Mouse (Mus musculus): ENCODE measurements around the gene Lyrm2. TPM values are rescaled to one million over a fixed set of nuclear protein-coding genes. Genes with fewer than 3 reads are reported as not detected.

Lyrm2 gene
- polyA plus RNA-seq, 1 experiment from 2014 or later = 120 TPM

DNA sequence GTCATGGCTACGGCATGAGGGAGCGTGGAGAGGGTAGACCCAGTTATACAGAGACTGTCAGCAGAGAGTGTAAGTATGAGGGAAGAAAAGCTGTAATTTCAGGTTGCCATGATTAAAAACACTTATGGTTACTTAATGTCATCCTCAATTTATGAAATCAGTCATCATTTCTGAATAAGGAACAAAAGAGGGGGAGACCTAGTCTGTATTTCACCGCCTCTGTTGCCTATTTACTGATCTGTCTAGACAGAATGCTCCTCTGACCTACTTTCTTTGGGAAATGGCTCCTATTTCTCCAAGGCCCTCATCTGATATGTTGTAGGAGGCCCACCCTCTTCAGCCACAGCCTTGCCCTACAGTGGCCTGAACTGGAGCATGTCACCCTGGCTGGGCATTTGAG, 20.6 kb downstream of the Lyrm2 start:
- Histone ChIP-seq H3K9ac (replicated peaks) (no peak overlapping the region), H3K4me1 (no peaks in the 10 kb centered on the region), H3K4me3 (replicated peaks) (no peak overlapping the region), H3K4me2 (no peak overlapping the region), H3K36me3 (peaks cover 4% of the 10 kb centered on the region; the same call in 1 of the 2 replicates), H3K27ac (replicated peaks) (no peak overlapping the region), H3K27me3 (replicated peaks) (no peaks in the 10 kb centered on the region), H3K9me3 (replicated peaks) (no peaks in the 10 kb centered on the region)
- WGBS = 97% methylated on average over 3 of the region's 3 CpGs
- ATAC-seq (ENCODE audit: low FRiP score) = no peak

DNA sequence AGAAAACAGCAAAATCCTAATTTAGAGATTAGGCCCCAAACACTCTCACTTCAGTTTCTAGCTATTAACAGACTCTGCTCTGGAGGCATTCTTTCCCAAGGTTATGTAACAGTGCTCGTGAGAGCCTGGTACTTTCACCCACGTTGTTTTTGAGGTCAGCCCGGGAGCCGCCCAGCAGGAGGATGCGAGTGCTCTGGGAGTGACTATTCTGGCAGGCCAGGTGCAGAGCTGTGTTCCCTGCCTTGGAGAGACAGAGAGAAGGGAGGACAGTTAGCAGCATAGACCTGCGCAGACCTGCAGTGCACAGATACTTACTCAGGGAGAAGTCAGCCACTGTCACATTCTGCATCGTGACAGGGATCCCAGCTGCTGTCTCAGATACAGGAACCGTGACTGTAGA, 24.2 kb downstream of the Lyrm2 start:
- no peak overlapping the region for H3K4me3 ChIP-seq (replicated peaks)
- no peak overlapping the region for H3K9ac ChIP-seq (replicated peaks)
- peaks cover under 1% of the 10 kb centered on the region; the same call in 1 of the 2 replicates for H3K36me3 ChIP-seq
- no peak for ATAC-seq (ENCODE audit: low FRiP score)
- no peak overlapping the region for H3K4me2 ChIP-seq
- H3K9me3 ChIP-seq (replicated peaks) = no peaks in the 10 kb centered on the region
- H3K27ac ChIP-seq (replicated peaks) = no peak overlapping the region
- H3K4me1 ChIP-seq = peaks cover 11% of the 10 kb centered on the region
- 61% methylated on average over 8 of the region's 8 CpGs for WGBS
- H3K27me3 ChIP-seq (replicated peaks) = no peaks in the 10 kb centered on the region

GRCm38 (mm10) chr4:32826925-32827324, 26.9 kb downstream of the Lyrm2 start:
- peak; percentile 38; the same call in 1 of the 2 replicates for ATAC-seq (ENCODE audit: low FRiP score)
- Histone ChIP-seq H3K36me3 (no peaks in the 10 kb centered on the region), H3K9me3 (replicated peaks) (no peaks in the 10 kb centered on the region), H3K27me3 (replicated peaks) (no peaks in the 10 kb centered on the region), H3K4me1 (peaks cover 11% of the 10 kb centered on the region), H3K4me2 (no peak overlapping the region), H3K4me3 (replicated peaks) (no peak overlapping the region), H3K9ac (replicated peaks) (no peak overlapping the region), H3K27ac (replicated peaks) (0 out of 2 replicates have a peak overlapping the region, but pooled peaks have one; percentile 4)
- WGBS = 46% methylated on average over 7 of the region's 7 CpGs

DNA sequence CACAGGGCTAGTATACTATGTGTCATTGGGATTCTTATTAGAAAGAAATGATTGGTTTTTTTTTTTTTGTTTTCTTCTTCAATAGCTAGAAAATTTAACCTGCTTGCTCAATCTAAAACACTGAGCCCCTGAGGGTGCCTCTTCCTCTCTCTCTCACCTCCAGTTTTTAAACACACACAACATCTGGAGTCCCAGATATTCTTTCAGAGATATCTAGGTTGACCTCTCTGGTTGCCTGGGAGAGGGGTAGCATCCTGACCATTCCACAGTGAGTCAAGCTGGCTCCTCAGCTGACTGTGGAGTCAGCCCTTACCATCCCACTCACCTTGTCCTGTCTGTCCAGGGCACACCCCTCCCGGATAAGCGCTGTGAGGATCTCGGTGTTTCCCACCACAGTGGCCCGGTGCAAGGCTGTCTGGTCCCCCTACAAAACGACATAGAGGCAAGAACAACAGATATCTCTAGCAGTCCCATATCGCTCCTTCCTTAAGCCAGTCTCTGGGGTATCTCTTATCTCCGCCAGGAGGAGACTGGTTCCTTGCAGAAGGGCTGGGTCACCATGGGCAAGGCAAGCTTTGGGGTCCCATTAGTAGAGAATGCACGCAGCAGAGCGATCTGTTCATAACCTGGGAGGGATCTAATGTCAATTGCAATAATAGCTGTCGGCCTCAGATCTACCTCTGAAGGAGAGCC, 28.5 kb downstream of the Lyrm2 start:
- Histone ChIP-seq H3K4me1 (peaks cover 11% of the 10 kb centered on the region), H3K4me3 (replicated peaks) (no peak overlapping the region), H3K27ac (replicated peaks) (no peak overlapping the region), H3K9me3 (replicated peaks) (no peaks in the 10 kb centered on the region), H3K27me3 (replicated peaks) (no peaks in the 10 kb centered on the region), H3K4me2 (no peak overlapping the region), H3K36me3 (no peaks in the 10 kb centered on the region), H3K9ac (replicated peaks) (no peak overlapping the region)
- 91% methylated on average over 10 of the region's 10 CpGs for WGBS
- no peak for ATAC-seq (ENCODE audit: low FRiP score)

DNA sequence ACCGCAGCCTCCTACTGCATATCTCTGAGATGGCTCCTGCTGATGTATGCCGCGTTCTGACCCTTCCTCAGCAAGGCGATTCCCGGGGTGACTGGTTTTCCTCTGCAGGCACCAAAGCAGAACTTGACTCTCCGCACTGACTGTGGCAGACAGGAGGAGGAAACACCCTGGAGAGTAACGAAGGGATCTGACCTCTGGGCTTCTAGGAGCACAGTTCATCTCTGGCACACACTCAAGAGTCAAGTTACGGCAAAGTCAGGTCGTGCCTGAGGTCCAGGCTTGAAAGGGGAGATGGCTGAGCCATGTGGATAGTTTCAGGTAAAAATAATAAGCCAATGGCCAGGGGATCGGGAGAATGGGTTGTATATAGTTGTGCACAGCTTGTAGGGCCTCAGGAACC, 29.3 kb downstream of the Lyrm2 start:
- H3K4me2 ChIP-seq = no peak overlapping the region
- H3K27ac ChIP-seq (replicated peaks) = no peak overlapping the region
- WGBS = 74% methylated on average over 10 of the region's 10 CpGs
- H3K9me3 ChIP-seq (replicated peaks) = no peaks in the 10 kb centered on the region
- no peaks in the 10 kb centered on the region for H3K36me3 ChIP-seq
- H3K9ac ChIP-seq (replicated peaks) = no peak overlapping the region
- H3K4me1 ChIP-seq = peaks cover 11% of the 10 kb centered on the region
- H3K4me3 ChIP-seq (replicated peaks) = no peak overlapping the region
- no peaks in the 10 kb centered on the region for H3K27me3 ChIP-seq (replicated peaks)
- no peak for ATAC-seq (ENCODE audit: low FRiP score)

- Histone ChIP-seq H3K9ac (replicated peaks) (peak overlapping the region; percentile 36; the same call in 1 of the 2 replicates), H3K27me3 (replicated peaks) (no peaks in the 10 kb centered on the region), H3K27ac (replicated peaks) (no peak overlapping the region; the same call in 1 of the 2 replicates), H3K4me3 (replicated peaks) (peak overlapping the region; percentile 38), H3K4me2 (peak overlapping the region; percentile 59), H3K9me3 (replicated peaks) (no peaks in the 10 kb centered on the region), H3K4me1 (no peaks in the 10 kb centered on the region; the same call in 1 of the 2 replicates), H3K36me3 (no peaks in the 10 kb centered on the region; the same call in 1 of the 2 replicates)
- peak; percentile 73; the same call in 1 of the 2 replicates for ATAC-seq (ENCODE audit: low FRiP score)
- WGBS = 49% methylated on average over 17 of the region's 17 CpGs
Observed at GRCm38 (mm10) chr4:32833494-32834282, 33.6 kb downstream of the Lyrm2 start.

- 69% methylated on average over 3 of the region's 3 CpGs for WGBS
- peak overlapping the region; percentile 59; the same call in 1 of the 2 replicates for H3K4me2 ChIP-seq
- no peak for ATAC-seq (ENCODE audit: low FRiP score)
Observed at GRCm38 (mm10) chr4:32834541-32834940, 34.5 kb downstream of the Lyrm2 start.

DNA sequence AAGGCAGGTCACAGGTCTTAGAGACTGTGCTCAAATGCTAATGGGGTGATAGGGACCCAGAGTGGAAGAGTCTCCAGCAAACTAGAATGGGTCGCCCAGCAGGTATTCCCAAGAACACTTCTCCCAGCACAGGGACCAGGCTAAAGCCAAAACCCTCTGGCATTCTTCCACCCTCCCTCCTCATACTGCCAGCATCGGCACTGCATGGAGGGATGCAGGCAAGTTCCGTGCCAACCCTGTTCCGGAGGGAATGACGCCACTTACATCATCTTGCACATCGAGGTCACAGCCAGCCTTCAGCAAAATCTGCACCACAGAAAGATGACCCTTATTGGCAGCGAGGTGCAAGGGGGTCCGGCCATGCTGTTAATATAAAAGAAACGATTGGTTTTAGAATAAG, 36.0 kb downstream of the Lyrm2 start:
- ATAC-seq (ENCODE audit: low FRiP score) = no peak
- Histone ChIP-seq H3K36me3 (no peaks in the 10 kb centered on the region; the same call in 1 of the 2 replicates), H3K9ac (replicated peaks) (no peak overlapping the region), H3K27me3 (replicated peaks) (no peaks in the 10 kb centered on the region), H3K4me2 (no peak overlapping the region), H3K27ac (replicated peaks) (no peak overlapping the region), H3K4me1 (no peaks in the 10 kb centered on the region; the same call in 1 of the 2 replicates), H3K4me3 (replicated peaks) (no peak overlapping the region), H3K9me3 (replicated peaks) (no peaks in the 10 kb centered on the region)
- 82% methylated on average over 9 of the region's 9 CpGs for WGBS

More at GRCm38 (mm10) chr4:32834541-32834940, 34.5 kb downstream of the Lyrm2 start:
- Histone ChIP-seq H3K27ac (replicated peaks) (no peak overlapping the region), H3K27me3 (replicated peaks) (no peaks in the 10 kb centered on the region), H3K9me3 (replicated peaks) (no peaks in the 10 kb centered on the region), H3K36me3 (no peaks in the 10 kb centered on the region; the same call in 1 of the 2 replicates), H3K9ac (replicated peaks) (no peak overlapping the region), H3K4me1 (no peaks in the 10 kb centered on the region; the same call in 1 of the 2 replicates), H3K4me3 (replicated peaks) (no peak overlapping the region)

DNA sequence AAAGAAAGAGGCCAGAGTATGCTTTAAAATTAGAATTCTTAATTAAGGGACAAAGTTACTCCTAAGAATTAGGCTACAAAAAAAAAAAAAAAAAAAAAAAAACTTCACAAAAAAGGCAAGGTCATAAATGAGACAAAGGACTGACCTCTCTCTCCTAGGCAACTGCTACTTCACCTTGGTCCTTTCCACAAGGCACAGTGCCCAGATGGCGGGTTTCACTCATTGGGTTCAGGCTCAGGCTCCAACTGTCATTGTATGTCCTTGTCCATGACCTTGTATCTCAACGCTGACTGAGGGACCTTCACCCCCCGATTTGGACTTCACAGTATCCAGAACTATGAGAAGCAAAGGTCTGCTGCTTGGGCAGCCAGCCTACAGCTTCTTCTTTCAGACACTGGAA, 38.3 kb downstream of the Lyrm2 start:
- no peak for ATAC-seq (ENCODE audit: low FRiP score)
- 34% methylated on average over 3 of the region's 3 CpGs for WGBS
- no peak overlapping the region for H3K4me3 ChIP-seq (replicated peaks)
- H3K4me2 ChIP-seq = no peak overlapping the region
- H3K9ac ChIP-seq (replicated peaks) = no peak overlapping the region
- no peaks in the 10 kb centered on the region for H3K4me1 ChIP-seq
- no peaks in the 10 kb centered on the region; the same call in 1 of the 2 replicates for H3K36me3 ChIP-seq
- H3K27me3 ChIP-seq (replicated peaks) = no peaks in the 10 kb centered on the region
- no peaks in the 10 kb centered on the region for H3K9me3 ChIP-seq (replicated peaks)
- H3K27ac ChIP-seq (replicated peaks) = no peak overlapping the region
